Mouse (Mus musculus) midbrain, embryonic 12.5 days (tissue): ENCODE measurements around the gene Fgr. TPM values are rescaled to one million over a fixed set of nuclear protein-coding genes. Genes with fewer than 3 reads are reported as not detected.

Experiments
- polyA plus RNA-seq: library from polyadenylated mRNA; unstranded; fragments of >200 nt; fragmentation: Nextera tagmentation; extraction: Ambion mirVana; gene quantifications from 2 replicates; pipeline ENCODE4 v1.2.1, GENCODE M21; 2016

Gene Fgr
- polyA plus RNA-seq, 1 experiment from 2014 or later, result 0.08 TPM

Other genes starting within 250 kb of the Fgr start
- gene Xkr8, start 241.5 kb upstream of the Fgr start, polyA plus RNA-seq, result 3.6 and 5.5 TPM in 2 replicates
- gene Smpdl3b, start 216.8 kb upstream of the Fgr start, polyA plus RNA-seq, result 1.1 and 1.7 TPM in 2 replicates
- 111 and 123 TPM in 2 replicates for gene Rpa2, start 205.8 kb upstream of the Fgr start, polyA plus RNA-seq
- gene Themis2, start 177.7 kb upstream of the Fgr start, polyA plus RNA-seq, result 1.1 and 1.3 TPM in 2 replicates
- 59.8 and 67.1 TPM in 2 replicates for gene Ppp1r8, start 130.9 kb upstream of the Fgr start, polyA plus RNA-seq
- 99.1 and 99.2 TPM in 2 replicates for gene Stx12, start 89.6 kb upstream of the Fgr start, polyA plus RNA-seq
- gene Fam76a, start 51.5 kb upstream of the Fgr start, polyA plus RNA-seq, result 32.1 and 35.3 TPM in 2 replicates
- 8.9 and 9.1 TPM in 2 replicates for gene Ahdc1, start 37.2 kb downstream of the Fgr start, polyA plus RNA-seq
- 43.5 and 50.0 TPM in 2 replicates for gene Wasf2, start 156.4 kb downstream of the Fgr start, polyA plus RNA-seq
- 0.24 and 0.47 TPM in 2 replicates for gene Cd164l2, start 238.0 kb downstream of the Fgr start, polyA plus RNA-seq
- 0.22 and 0.40 TPM in 2 replicates for gene Gpr3, start 238.4 kb downstream of the Fgr start, polyA plus RNA-seq